Mouse (Mus musculus) thymus, postnatal 4 days (tissue): ENCODE measurements around the gene Adam22.

Experiments
- DNase-seq: peaks from one replicate; pipeline ENCODE4 v3.0.0; 2021

The Adam22 gene

DNA sequence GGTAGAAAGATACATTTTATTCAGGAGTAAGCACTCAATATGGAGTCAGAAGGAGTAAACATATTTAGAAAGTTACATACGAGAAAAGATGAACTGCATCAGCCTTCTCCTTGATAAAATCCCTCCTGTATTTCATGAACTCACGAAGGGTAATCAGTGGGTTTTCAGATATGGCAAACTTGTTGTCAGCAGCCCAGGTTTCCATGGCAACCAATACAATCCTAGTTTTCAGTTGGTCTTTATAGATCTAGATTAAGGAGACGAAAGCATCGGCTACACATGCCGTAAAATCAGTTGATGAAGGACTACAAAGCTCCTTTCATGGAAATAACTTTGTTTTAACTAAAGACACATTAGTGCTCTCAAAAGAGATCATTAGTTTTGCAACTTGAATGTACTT is 222.5 kb downstream of the Adam22 start:
- DNase-seq, result no peak

DNA sequence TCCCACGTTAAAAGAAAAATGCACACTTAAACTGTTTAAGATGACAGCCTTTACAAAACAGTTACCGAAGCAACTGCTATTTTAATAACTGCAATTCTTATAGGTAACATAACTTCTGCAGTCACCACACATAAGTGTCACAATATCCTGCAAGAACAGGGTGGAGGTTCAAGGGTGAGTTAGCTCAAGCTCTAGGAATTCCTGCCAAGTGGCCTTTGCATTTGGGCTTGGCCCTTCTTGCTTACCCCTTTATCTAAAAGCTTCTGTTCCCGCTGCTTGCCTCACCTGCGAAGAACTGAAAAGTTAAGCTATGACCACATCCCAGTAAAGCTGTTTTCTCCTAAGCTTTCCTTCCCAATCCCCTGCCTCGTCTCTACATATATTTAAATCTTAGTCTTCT is 235.4 kb downstream of the Adam22 start:
- DNase-seq, result no peak

DNA sequence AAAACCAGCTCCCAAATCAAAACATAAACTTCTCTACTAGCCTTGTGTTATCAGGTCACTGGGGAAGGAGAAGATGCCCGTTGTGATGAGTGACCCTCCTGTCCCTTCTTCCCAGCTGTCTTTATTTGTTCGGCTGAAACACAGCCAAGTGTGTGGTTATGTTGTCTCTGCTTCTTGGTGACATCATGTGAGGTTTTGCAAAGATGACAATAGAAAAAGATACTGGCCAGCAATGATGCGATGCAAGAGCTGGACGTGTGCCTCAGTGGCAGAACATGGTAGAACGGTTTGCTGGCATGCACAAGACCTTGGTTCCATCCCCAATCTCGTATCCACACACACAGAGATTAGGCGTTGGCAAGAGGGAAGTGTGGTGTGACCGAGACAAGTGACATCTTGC is 236.0 kb downstream of the Adam22 start:
- no peak for DNase-seq

DNA sequence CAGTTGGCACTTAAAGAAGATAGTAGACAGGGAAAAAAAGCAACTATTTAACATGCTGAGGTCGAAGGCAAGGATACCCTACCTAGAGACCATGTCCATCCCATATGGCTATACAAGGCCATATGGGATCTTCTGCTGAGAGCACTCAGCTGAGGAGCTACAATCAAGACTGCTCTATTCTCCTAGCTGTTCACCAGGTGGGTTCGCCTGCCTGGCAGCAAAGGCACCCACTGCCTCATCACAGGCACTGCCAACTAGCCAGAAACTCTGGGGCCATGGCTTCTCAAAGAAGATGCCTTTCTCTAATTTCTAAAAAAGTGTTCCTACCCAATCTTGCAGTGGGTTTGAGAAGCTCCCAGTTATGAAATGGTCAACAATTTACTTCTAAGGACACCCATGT is 238.2 kb downstream of the Adam22 start:
- no peak for DNase-seq

DNA sequence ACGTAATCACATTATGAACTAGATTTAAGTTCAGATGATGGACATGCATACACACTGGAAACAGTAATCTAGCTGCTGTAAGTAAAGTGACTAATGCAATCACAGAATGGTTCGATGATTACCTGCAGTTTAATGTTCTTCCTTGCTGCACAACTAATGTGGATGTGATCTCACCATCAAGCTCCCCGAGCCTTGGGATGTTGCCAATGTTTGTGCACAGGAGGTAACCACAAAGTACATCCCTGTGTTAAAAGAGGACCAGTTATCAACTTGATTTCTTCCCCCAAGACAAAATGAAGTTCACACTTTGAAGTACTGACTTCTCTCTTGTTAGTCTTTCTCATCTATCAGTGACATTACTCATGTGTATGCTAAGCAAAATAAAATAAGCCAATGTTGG is 247.0 kb downstream of the Adam22 start:
- DNase-seq, result no peak

DNA sequence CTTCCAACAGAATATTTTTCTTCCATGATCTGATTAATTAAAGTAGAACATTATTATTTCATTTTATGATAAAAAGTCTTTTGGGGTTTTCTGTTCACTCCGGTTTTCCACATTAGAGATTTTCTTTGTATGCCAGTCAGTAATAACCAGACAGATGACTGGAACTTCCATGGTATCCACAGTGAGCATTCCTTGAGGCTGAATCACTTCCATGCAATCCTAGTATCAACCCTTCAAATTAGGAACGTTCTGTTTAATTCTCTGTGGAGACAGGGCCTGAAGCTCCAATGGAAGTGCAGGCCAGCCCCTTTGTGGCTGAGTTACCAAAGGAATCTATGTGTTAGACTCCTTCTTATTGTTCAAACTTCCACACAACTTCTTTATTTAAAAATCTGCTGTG is 247.9 kb downstream of the Adam22 start:
- no peak for DNase-seq

DNA sequence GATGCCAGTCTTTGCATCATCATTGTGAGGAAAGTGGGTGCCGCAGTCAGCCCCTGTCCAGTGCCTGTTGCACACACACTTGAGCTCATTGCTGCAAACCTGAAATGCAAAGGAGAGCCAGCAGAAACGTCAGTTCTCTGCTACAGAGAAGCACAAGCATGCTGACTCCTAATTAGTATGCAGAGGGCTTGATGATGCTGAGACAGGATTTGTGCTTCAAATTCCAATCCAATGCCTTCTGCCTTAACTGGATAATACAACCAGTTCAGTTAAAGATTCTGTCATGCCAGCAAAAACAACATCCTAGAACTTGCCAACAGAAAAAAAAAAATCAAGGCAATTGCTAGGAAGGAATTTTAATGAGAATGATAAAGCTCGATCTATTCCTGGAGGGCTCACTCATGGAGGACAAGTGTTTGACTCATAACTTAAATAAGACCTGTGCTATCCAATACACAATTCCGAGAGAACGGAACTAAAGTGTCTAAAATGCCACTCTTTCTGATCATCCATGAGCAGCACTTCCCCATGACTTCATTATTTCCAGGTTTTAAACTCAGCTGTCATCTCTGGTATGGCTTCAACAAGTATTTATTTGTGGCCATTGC is 251.3 kb downstream of the Adam22 start:
- no peak for DNase-seq

DNA sequence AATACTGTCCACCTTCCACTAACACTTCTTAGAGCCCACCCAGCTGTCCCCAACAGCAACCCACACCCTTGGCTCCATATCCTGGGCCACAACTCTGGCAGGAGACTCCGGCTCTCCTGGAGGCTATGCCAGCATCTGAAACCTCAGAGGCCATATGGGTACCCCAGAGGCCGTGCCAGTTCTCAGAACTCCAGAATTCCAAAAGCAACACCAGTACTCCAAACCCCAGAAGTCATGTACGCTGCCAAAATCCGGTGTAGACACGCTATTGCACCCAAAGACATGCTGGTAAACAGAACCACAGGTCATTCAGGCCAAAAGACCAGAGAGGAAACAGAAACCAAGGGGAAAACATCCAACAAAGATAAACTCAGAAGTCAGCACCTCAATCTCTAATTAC is 255.7 kb downstream of the Adam22 start:
- DNase-seq, result no peak

DNA sequence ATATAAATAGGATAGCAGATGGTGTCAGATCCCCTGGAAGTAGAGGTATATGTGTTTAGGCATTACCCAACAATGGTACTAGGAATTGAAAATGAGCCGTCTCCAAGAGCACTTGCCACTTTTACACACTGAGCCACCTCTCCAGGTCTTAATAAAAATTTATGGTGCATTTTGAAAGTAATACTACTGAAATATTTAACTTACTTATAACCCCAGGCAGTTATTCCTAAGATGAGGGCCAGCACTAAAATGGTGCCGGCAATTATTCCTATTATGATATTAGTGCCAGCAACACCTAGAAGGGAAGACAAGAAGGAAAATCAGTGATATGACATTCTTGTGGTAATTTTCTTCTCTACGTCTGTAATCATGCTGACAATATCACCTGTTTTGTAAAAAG is 256.3 kb downstream of the Adam22 start:
- DNase-seq, result no peak

DNA sequence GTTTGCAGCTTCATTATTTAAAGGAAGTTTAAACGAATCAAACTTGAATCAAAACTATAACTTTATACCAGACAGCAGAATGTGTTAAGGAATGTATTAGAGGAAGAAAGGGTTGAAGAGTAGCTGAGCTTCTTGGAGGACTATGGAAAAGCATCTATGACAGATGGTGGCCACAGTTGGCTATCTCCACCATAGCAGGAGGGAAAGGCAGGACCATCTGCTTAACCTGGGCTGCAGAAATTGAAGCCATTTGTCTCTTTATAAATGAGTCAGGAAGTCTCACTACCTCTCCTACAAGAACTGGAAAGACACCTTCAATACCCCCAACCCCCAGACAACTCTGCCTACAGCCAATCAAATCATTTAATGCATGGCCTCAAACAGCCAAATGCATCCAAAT is 272.3 kb downstream of the Adam22 start:
- no peak for DNase-seq

DNA sequence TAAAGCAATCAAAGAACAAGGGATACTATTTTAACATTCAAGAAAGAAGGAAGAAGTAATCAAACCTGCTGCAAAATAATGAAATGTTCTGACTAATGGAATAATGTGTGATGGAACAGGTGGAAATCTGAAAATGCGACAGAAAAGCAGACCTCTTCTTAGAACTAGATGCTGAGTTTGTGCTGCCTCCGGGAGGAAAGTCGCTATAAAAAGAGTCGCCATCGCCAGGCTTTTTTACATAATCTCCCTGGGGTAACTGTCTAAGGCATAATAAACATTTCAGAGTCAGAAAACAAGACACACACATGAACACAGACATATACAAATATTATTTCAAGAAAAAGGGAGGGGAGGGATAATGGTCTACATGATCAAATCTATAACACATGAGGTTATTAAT is 273.0 kb downstream of the Adam22 start:
- no peak for DNase-seq

DNA sequence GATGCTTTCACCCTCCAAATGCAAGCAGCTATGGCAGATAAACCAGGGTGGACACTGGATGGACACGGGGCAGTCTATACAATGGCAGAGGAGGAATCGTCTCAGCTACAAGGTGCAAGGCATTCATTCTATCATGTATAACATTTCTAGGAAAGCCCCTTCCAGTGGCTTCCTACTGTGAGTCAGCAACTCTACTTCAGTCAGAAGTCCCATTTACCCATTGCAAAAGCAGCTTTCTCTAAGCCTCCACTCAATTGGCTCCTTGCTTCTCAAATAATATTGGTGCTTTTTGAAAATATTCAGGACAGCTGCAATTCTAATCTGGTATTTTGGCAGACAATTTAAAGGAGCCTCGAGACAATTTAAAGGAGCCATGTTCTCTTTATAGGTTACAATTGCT is 279.8 kb downstream of the Adam22 start:
- no peak for DNase-seq

DNA sequence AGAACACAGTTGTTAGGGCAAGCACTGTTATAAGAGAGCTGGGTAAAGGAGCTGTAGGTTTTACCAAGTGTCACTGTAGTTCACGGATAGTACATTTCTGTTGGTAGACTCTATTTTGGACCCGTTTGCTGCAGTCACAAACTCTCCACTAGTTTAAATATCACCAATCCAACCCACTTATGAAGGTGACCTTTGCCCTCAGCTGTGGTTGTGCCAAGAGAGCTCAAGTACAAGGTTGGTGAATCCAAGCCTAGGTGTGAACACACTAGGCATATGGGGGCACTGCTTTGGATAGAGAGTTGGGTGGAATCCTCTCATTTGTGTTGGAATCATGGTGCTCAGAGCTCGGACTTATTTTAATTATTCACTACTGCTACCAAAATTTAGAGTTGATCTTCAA is 282.3 kb downstream of the Adam22 start:
- no peak for DNase-seq

DNA sequence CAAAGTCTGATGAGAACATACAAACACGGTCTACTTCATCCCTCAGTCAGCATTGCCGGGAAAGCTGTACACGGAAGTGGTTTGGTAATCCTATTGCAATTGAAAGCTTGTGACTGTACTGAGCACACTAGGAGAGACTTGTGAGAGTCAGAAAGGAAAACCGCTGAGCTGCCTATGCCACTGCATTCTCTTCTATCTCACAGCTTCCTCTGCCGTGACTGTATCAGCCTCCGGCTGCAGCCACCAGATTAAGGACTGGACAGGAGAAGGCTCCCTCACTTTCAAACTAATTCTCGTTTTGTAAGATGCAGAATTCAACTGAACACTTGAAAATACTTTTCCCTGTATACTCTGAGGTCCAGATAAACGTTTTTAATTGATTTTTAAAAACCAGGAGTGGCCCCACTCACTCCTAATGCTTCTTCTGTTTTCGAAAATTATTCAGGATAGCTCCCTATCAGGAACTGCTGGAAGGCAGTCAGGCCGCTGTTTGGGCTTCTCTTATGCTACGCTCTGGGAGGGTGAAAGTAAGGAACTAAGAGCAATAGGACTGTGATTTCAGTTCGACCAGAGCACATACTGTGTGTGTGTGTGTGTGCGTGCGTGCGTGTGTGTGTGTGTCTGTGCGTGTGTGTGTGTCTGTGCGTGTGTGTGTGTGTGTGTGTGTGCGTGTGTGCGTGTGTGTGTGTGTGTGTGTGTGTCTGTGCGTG is 285.0 kb downstream of the Adam22 start:
- no peak for DNase-seq

DNA sequence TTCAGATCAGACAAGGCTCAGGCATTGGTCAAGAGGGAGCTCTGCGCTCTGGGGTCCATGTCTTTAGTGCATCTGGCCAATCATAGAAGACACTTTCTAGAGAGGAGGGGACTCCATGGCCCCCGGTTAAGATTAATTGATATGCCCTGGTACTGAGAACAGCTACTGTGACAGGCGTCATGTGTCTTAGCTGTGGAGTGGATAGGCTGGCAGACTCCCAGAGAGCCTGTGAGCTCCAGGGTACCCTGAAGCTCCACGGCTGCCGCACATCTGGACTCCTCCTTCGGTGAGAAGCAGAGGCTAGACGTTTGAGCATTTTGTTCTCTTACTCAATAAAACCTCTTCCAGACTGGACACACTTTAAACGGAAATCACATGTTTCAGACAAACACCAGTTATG is 290.5 kb downstream of the Adam22 start:
- DNase-seq, result no peak

DNA sequence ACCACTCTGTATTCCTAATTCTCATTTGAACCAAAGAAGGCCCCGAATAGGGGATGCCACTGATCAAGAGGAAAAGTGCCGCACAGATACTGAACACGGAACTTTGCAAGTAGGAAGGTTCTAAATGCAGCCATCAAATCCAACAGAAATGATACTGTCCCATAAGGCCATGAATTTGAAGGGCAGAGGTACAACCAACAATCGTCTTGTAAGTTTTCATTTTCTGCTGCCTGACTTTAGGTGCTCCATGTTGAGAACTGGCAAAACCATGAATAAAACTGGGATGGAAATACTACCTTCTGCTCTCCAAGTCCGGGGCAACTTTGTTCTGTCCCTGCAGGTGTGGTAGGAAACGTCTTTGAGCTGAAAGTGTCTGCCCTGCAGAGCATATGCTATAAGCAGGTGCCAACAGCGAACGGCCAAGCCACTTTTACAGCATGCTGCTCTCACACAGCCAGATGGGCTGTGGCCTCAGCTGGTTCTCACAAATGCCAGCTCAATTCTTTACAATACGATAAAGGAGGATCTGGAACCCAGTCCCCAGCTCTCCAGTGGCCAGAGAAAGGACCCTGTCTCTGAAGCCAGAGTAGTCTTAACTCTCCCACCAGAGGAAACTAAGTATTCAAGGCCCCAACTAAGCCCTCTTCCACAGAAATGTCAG is 293.9 kb downstream of the Adam22 start:
- no peak for DNase-seq

DNA sequence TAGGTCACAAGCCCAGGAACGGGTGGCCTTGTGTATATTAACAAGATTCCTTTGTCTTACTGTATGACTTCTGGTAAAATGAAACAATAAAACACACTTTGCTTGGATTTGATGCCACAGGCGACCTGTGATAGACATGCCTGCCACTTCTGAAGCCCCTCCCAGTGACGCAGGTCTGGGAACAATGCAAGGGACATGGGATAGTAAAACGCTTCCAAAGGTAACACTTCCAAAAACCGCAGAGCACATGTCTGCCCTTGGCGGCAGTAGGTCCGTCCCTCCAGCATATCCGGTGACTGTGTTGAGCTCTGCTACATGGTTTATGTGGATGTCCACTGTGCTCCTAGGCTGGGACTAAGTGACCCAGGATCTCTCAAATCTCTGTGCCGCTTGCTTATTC is 294.6 kb downstream of the Adam22 start:
- DNase-seq, result no peak

DNA sequence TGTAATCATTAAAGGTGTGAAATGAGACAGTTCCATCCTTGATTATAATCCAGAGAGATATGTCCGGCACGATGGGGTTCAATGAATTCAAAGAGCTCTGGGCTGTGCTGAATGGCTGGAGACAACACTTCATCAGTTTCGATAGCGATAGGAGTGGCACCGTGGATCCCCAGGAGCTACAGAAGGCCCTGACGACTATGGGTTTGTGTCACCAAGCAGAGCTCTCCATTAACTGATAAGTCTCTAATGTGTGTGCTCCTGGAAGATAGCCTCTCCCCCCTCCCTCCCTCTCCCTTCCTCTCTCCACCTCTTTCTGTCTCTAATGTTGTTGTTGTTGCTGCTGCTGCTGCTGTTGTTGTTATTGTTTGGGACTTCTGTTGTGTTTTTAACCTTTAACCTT is 304.8 kb downstream of the Adam22 start:
- no peak for DNase-seq

DNA sequence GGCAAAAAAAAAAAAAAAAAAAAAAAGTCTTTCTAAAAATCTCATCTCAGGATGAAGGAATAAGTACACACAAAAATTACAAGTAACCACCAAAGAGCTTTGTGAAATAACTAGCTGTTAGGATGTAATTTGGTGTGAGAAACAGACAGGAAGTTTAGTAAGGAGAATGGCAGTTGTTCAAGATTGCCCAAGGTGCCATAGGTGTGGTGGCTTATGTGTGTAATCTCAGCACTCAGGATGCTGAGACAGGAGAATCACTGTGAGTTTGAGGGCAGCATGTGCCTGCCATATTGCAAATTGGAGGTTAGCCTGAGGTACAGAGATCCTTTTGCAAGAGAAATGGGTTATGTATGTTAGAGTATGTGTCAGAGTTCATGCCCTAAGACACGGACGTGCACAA is 305.5 kb downstream of the Adam22 start:
- DNase-seq, result no peak

DNA sequence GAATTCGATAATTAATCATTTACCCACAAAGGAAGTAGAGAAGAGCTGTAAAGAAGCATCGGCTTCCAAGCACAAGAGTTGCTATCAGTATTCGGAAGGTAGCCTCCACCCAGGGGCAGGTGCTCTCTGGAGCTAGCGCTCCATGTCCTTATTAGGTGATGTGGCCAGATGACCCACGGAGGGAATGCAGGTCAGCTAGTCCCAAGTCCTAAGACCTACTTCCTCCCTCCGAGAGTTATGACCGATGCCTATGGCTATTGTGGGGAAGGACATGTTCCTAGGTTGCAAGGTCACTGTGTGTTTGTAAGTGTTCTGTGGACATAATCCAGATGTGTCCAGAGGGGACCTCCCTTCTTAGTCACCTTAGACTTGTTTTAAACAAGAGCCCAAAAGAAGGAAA is 309.9 kb downstream of the Adam22 start:
- DNase-seq, result no peak

DNA sequence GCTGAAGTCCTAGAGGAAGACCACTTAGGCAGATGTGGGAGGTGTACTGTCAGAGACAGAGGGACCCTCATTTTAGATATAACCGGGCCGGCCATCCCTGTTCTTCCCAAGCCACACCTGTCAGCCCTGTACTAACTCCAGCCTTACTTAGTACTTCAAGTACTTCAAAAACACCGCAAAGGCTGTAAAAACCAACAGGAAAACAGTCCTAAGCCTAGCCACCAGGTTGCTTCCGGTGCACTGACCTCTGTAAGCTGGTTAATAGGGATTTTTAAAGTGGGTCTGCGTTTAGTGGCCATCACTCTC is 311.0 kb downstream of the Adam22 start:
- no peak for DNase-seq

DNA sequence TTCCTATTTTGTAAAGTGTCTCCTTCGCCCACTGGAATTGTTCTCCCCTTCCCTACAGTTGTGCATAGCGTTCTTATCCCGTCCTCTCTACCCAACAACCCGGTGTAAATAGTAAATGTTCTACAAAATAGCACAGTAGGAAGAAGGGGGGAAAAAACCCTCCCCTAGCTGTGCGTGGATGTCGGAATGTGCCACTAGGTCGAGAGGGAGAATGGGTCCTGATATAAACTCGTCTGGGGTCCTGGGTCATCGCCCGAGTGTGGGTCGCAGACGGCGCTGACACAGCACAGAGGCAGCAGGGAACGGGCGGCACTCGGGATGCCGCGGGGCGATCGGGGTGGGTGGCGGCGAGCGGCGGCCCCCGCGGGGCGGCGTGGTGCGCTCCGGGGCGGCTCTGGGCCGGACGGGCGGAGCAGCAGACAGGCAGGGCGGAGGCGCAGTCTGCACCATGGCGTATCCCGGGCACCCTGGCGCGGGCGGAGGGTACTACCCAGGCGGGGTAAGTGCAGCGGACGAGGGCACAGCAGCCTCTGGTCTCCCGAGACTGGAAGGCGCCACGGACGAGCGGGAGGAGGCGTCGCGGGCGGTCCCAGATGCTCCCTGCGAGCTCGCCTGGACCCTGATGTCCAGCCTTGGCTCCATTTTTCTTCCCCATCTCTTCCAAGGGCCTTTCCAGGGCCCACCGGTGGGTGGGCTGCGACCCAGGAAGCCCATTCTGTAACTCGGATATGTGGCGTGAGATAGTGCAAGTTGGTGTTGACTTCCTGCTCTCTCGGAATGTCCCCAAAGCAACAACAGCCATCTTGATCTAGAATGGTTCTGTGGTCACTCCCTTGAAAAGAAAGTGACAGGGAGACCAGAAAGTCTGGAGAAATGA is 311.6 kb downstream of the Adam22 start:
- DNase-seq, result peak; percentile 91

DNA sequence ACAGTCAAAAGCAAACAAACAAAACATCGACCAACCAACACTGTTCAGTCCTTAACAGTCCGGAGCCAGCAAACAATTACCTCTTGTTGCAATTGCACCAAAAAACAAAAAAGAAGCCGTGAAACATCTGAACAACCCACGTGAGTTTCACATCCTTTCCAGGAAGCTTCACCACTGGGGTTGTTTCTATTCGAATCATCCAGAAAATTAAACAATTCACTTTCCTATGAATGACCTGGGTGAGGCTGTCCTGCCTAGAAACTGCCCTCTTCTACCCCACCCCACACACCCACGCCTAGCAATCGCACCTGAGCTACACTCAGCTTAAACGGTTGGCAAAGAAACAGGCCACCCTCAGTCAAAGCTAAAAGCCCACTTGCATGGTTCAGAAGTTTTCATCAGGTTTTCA is 312.2 kb downstream of the Adam22 start:
- DNase-seq, result peak; percentile 51

DNA sequence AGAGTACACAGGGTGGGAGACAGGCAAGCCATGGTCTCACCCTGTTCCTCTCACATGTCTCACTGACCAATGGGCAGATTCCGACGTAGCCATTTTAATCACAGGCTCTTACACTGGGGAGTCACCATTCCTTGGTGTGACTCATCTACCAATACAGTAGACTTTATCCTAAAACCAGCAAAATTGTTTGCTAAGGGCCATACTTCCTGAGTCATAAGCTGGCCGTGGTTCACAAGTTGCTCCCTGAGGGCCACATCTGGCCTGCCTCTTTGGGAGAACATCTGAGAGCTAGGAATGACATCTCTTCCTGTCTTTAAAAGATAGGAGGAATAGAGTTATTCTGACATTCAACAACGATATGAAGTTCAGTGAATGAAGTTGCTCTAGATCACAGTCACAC is 314.1 kb downstream of the Adam22 start:
- DNase-seq, result no peak
